Mouse (Mus musculus) c-Kit-positive CD71-positive TER-119-negative erythroid progenitor cells, embryonic 14.5 days (primary cell): ENCODE data around the gene Spaca4.

ENCODE experiments used
- DNase-seq: peaks from one replicate; pipeline ENCODE4 v3.0.0-alpha.2; 2013; ENCODE audit warnings: low read depth

Gene Spaca4

GRCm38 (mm10) chr7:45712022-45712757 is 13.4 kb downstream of the Spaca4 start:
- no peak for DNase-seq

DNA sequence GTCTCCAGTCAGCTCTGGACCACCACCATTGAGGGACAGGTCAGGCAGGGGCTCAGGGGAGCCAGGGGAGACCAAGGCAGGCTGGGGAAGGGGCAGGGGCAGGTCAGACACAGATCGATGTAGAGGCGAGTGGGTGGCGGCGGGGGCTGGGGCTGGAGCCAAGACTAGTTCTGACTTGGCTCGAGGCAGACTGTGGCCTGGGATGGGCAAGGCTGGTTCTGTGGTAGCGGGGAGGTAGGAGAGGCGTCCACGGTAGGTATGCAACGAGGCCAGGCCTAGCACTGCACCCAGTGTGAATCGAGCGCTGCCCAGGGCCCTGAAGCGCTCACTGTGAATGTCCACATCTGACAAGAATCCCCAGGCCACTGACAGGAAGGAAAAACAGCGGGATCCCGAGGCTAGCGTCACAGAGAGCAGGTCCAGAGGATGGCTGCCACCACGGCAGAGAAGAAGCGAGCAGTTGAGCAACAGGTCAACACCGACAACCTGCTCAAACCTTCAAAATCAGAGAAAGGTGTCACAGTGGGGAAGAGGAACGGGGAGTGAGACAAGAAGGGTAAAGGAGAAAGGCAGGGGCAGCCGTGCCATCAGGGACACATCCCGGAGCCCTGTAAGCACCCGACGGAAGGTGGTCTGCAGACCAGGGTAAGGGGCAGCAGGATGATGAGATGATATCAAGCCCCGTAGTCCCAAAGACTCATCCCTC is 14.1 kb downstream of the Spaca4 start:
- DNase-seq, result no peak

DNA sequence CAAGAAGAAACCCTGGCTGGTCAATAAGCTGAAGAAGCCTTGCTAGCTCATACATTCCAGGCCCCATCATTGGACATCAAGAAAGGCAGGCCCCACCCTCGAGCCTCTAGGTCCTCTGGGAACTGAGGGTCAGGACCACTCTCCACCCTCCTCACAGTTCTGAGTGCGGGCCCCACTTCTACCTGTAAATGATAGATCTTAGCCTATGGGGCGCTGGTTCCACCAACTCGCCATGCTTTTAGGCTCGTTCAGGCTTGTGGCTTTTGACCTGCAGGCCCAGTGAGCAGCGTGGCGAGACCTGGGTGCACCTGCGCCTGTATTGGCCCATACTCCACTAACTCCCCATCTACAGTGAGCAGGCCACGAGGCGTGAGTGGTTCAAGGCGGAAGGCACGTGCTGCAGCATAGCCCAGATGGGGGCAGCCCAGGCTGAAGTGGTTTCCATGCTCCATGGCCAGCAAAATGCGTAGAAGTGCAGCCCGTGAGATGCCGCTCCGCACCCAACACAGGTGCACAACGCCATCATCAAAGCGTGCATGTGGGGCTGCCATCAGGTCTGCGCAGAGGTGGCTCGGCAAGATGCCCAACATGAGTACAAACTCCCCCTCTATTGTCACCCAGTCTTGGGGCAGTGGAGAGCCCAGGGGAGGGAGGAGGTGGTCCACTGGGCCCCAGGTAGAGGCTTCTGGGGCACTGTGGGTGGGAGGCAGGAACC is 15.0 kb downstream of the Spaca4 start:
- no peak for DNase-seq

GRCm38 (mm10) chr7:45709677-45710355 is 15.8 kb downstream of the Spaca4 start:
- no peak for DNase-seq

GRCm38 (mm10) chr7:45709036-45709435 is 16.6 kb downstream of the Spaca4 start:
- no peak for DNase-seq

GRCm38 (mm10) chr7:45708221-45708761 is 17.3 kb downstream of the Spaca4 start:
- DNase-seq, result no peak

DNA sequence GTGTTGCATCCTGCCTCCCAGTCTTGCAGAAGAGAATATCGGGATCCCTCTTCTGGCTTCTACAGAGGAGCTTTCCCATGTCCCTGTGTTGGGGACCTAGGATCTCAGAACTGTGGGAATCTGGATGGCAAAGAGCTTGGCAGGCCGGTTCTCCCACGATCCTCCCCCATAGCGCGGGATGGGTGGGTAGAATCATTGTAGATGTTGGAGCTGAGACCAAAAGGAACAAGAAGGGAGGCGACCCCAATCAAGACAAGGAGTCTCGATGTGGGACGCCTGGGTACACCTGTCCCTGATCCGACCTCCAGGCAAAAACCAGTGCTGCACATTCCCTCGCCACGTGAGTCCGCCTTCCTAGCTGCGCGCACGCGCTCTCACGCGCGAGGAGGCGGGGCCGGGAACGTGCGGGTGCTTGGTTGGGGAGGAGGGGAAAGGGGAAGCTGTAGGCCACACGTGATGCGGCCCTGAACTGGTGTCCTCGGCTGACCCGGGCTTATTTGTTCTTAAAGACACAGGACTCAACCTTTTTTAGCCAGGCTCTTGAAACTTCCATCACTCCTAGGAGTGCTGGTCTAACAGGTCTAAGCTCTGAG is 18.1 kb downstream of the Spaca4 start:
- peak; percentile 79 for DNase-seq

DNA sequence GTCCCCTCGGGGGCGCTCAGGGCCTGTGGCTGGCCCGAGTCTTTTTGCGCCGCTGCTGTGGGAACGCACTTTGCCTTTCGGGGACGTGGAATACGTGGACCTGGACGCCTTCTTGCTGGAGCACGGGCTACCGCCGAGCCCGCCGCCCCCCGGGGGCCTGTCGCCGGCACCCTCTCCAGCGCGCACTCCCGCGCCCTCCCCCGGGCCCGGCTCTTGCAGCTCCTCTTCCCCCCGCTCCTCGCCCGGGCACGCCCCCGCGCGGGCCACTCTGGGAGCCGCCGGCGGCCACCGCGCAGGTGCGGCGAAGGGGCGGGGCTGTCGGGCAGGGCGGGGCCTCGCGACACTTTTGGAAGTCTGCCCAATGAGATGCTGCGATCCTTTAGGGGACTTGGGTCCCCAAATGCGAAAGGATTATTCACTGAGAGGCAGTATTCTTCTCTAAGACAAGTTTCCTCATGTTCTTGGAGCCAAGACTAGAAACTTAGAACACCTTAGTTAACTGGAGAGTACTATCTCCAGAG is 18.8 kb downstream of the Spaca4 start:
- DNase-seq, result peak; percentile 74

DNA sequence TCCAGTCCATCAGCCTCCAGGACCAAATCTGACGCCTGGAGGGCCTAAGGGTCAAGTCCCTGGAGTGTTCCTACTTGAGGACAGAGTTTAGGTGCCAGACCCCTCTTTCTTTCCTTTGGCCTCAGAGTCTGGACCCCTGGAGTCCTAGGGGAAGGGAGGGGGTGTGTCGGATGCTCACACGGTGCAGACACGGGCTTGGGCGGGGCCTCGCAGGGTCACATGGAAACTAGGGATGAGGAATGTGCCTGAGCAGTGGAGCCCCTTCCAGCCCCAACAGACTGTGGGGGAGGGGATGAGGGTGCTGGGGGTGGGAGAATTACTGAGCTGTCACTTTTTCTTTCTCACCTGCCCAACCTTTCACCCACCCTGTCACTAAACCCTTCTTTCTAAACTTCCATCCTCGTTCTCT is 19.7 kb downstream of the Spaca4 start:
- DNase-seq, result no peak

DNA sequence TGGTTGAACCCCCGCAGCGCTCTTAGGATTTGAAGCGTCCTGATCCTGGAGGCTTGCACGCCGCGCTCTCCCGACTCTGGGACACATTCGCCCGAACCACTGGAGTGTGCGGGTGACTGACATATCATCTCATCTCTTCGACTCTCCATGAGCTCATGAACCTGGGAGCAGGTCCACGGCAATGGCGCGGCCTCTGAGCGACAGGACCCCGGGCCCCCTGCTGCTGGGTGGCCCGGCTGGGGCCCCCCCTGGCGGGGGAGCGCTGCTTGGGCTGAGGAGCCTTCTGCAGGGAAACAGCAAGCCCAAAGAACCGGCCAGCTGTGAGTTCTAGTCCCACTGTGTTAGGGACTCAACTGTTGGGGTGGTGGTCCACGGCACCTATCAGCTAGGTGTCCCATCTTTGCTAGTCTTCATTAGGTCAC is 20.2 kb downstream of the Spaca4 start:
- no peak for DNase-seq

DNA sequence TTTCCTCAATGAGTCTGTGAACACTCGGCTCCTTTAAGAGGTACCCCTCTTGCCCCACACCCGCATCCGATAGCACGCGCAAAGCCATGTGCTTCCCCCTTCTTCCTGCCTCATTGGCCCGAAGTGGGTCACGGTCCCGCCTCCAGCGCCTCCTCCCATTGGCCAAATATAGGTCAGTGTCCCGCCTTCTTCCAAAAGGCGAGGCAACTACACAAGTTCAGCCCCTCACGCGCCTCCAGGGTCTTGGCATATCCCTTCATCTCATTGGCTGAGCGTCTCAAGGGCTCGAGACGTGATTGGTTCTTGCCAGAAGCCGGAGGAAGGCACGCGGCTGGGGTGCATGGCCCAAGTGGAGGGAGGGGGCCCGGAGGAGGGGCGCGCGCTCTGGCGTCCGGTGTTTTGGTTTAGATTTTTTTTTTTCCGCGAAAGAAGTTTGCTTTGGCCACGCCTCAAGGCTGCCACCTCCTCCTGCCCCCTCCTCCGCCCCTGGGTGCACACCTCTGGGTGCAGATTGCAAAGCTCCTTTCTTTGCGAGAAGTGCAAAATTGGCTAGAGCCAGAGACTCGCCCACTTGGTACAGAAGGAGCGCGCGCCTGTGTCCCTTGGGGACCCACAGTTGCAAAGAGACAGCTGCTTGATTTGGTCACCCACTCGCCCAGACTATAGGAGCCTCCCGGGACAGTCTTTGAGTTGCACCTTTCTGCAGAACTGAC is 20.7 kb downstream of the Spaca4 start, which contains the start of gene Dbp:
Gene Dbp, plus strand, starts transcription at position 359 of the 713 bp plus-strand sequence.
- peak; percentile 96 for DNase-seq

DNA sequence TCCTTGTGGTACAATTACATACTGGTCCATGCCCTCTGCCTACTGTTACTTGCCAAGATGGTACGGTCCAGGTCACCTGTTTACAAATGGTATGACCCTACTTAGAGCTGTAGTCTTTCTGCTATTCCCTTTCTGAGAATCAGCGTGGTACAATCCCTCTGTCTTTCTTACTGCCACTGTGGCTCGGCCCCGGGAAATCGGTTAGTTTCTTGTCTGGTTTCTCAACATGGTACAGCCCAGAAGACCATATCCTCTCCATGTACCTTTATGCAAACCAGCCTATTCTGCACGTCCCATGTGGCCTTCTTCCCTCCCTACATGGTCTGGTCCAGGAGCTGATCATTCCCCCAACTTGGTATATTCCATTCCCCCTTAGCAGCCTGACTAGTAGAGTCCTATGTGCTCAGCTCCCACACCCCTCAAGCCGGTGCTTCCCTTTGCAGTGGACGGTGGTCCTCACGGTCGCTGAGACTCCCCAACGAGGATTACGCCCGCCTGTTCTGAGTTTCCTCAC is 21.5 kb downstream of the Spaca4 start:
- peak; percentile 80 for DNase-seq

DNA sequence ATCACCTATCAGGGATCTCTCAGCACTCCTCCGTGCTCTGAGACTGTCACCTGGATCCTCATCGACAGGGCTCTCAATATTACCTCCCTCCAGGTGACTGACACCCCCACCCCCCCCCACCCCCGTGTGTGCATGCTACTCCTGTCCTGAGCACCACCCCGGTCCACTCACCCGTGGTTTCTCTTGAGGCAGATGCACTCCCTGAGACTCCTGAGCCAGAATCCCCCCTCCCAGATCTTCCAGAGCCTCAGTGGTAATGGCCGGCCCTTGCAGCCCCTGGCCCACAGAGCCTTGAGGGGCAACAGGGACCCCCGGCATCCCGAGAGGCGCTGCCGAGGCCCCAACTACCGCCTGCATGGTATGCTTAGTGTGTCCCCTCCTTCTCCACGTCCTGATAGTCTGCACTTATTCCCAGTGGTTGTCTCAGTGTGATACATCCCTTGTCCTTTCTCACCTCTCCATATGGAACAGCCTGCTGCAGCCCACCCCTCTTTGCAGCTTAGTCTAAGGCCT is 22.0 kb downstream of the Spaca4 start:
- DNase-seq, result no peak

DNA sequence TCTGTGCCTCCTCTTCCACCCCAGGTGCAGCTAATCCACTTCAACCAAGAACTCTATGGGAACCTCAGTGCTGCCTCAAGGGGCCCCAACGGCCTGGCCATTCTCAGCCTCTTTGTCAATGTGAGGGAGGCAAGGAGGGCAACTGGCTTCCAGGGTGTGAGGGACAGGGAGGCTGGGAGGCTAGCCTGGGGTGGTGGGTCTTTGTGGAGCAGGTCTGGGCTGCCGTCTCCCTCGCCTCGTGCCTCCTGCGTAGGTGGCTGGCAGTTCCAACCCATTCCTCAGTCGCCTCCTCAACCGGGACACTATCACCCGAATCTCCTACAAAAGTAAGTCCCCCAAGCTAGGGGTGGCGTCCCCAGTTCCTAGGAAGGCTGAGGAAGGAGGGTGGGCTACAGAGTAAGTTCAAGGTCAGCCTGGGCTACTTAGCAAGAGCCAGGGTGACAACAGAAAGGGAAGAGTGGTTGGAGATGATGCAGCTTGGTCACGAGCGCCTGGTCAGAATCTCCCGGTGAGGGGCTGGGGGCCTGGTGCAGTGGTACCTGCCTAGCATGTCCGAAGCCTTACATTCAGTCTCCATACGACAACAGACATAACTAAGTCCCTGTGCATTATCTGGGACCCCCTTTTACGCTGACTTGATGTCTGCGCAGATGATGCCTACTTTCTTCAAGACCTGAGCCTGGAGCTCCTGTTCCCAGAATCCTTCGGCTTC is 22.6 kb downstream of the Spaca4 start:
- DNase-seq, result no peak

DNA sequence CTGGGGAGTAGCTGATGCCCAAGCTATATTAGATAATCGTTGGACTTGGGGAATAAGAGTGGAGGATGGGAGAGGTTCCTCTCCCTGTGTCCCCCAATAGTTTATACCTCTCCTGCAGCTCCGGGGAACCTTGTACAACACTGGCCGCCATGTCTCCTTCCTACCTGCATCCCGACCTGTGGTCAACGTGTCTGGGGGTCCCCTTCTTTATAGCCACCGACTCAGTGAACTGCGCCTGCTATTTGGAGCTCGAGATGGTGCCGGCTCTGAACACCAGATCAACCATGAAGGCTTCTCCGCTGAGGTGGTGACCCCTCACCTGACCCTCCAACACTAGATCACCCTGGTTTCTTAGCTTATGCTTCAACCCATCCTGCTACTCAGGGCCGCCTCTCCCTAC is 23.3 kb downstream of the Spaca4 start:
- DNase-seq, result no peak

GRCm38 (mm10) chr7:45701607-45702006 is 24.0 kb downstream of the Spaca4 start:
- DNase-seq, result no peak

GRCm38 (mm10) chr7:45701072-45701471 is 24.5 kb downstream of the Spaca4 start:
- DNase-seq, result no peak

DNA sequence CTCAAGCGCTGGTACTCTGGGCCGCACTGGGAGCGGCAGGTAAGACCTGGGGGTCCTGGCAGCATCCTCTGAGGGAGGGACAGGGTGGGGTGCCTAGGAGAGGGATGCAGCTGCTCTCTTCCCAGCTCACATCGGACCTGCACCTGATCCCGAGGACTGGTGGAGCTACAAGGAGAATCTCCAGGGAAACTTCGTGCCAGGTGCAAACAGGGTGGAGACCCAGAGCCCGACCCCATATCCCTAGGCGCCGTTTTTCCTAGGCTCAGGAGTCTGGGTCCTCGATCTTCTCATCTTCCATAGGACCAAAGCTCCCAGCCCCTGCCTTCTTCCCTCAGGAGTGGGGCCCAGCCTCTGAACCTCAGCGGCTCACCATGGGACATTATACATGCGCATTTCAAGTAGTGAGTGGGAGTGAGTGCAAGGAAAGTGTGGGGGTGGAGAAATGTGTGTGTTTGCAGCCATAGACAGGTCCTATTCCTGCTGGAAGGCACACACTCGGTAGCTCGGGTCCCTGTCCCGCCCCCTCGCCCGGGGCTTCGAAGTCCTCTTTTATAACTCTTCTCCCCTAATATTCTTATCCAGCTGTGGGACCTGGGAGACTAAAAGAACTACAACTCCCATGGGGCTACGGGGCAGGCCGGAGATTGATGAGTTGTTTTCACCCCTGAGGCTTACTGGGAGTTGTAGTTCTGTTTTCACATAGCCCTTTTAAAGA is 25.2 kb downstream of the Spaca4 start:
- DNase-seq, result no peak
